Mouse (Mus musculus) lung, postnatal 0 days (tissue): ENCODE data around the gene Ablim1. TPM values are rescaled to one million over a fixed set of nuclear protein-coding genes. Genes with fewer than 3 reads are reported as not detected.

Source experiments
- ATAC-seq: fragments of 200-750 bp; cut with Nextera tagmentation; 2 replicates; pipeline ENCODE4 v1.8.0; 2017; ENCODE audit warnings: moderate library complexity
- DNase-seq: peaks from one replicate; pipeline ENCODE4 v3.0.0-alpha.2; 2016; ENCODE audit warnings: low spot score
- H3K27ac ChIP-seq: fragments of 300-500 bp; sonication (generic); 2 replicates; pipeline ENCODE4 v1.5.1; 2014; ENCODE audit warnings: antibody characterized with exemption, mild to moderate bottlenecking, low read length, mixed read lengths
- H3K27me3 ChIP-seq: fragments of 300-500 bp; sonication (generic); replicated peaks from 2 replicates; pipeline ENCODE4 v1.6.1; 2014; ENCODE audit warnings: low read length, mixed read lengths; ENCODE audit not compliant: insufficient read depth
- H3K36me3 ChIP-seq: fragments of 300-500 bp; sonication (generic); 2 replicates; pipeline ENCODE4 v1.6.1; 2014; ENCODE audit warnings: low read length, mixed read lengths; ENCODE audit not compliant: insufficient read depth
- H3K4me1 ChIP-seq: fragments of 300-500 bp; sonication (generic); 2 replicates; pipeline ENCODE4 v1.6.1; 2014; ENCODE audit warnings: antibody characterized with exemption, low read depth, low read length, mixed read lengths; ENCODE audit not compliant: insufficient read depth
- H3K4me2 ChIP-seq: fragments of 300-500 bp; sonication (generic); replicated peaks from 2 replicates; pipeline ENCODE4 v1.6.1; 2014; ENCODE audit warnings: low read depth, mild to moderate bottlenecking, low read length, moderate library complexity, mixed read lengths
- H3K4me3 ChIP-seq: fragments of 300-500 bp; sonication (generic); 2 replicates; pipeline ENCODE4 v1.5.1; 2014; ENCODE audit warnings: low read depth, low read length
- H3K9ac ChIP-seq: fragments of 300-500 bp; sonication (generic); replicated peaks from 2 replicates; pipeline ENCODE4 v1.6.1; 2014; ENCODE audit warnings: low read depth, mild to moderate bottlenecking
- H3K9me3 ChIP-seq: fragments of 300-500 bp; sonication (generic); 2 replicates; pipeline ENCODE4 v1.6.1; 2016; ENCODE audit warnings: low read length, mixed read lengths
- CTCF ChIP-seq: IDR thresholded peaks from 2 replicates; pipeline ENCODE4 v1.5.1; 2016; ENCODE audit warnings: antibody characterized with exemption, mild to moderate bottlenecking
- EP300 ChIP-seq: IDR thresholded peaks from 2 replicates; pipeline ENCODE4 v1.6.1; 2016; ENCODE audit warnings: antibody characterized with exemption, mild to moderate bottlenecking, control low read depth
- WGBS: fragments of 180-500 bp; shearing (Covaris S2); extraction: QIAGEN DNeasy Blood & Tissue Kit; methylation state at CpG from one replicate; pipeline ENCODE4 v1.1.7; 2014; 5-methylcytosine and 5-hydroxymethylcytosine counted together
- polyA plus RNA-seq: library from polyadenylated mRNA; unstranded; fragments of >200 nt; fragmentation: Nextera tagmentation; extraction: Ambion mirVana; gene quantifications from 2 replicates; pipeline ENCODE4 v1.2.1, GENCODE M21; 2015

Ablim1 gene
- polyA plus RNA-seq, 1 experiment from 2014 or later = 50.1 TPM

DNA sequence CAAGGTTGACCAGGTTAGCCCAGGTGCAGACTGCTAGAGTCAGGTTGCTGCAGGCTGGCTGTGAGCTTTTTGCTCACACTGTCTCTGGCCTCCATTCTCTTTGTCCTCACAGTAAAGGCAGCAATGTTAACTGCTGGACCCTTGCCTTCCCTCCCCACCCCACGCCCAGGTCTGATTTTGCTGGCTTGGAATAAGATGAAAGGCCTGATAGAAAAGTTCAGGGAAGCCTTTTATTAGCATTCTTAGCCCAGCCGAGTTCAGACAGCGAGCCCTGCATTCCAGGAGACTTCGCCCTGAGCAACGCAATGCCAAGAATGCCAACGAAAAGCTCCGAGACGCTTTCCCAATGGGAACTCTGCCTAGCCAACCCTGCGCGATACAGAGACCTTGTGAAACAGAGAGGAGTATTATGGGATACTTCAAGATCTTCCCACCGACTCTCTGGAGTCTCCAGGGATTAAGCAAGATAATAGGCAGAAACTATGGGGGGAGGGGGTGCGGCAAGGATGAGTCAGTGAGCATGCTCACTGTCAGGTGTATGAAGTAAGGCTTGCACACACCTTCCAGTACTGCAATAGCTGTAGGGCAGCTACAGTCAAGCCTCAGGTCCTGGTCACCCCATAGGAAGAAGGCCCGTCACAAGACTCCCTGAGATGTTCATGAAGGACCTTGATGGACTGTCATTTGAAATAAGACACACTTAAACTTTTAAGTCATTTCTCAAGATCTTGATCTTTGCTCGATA, 324.2 kb downstream of the Ablim1 start:
- DNase-seq (peak; percentile 90), ATAC-seq (peak; percentile 74)
- H3K4me3 ChIP-seq = no peak overlapping the region
- H3K4me1 ChIP-seq = peaks cover 16% of the 10 kb centered on the region; the same call in 1 of the 2 replicates
- peak overlapping the region; percentile 44; the same call in 1 of the 2 replicates for H3K27ac ChIP-seq
- H3K4me2 ChIP-seq = no peak overlapping the region
- WGBS = 29% methylated on average over 14 of the region's 14 CpGs
- H3K9ac ChIP-seq = no peak overlapping the region
- no peaks in the 10 kb centered on the region for H3K27me3 ChIP-seq
- no peaks in the 10 kb centered on the region for H3K36me3 ChIP-seq
- H3K9me3 ChIP-seq = no peaks in the 10 kb centered on the region
- TF ChIP-seq CTCF = no peak
- peak; percentile 63 for TF ChIP-seq EP300

DNA sequence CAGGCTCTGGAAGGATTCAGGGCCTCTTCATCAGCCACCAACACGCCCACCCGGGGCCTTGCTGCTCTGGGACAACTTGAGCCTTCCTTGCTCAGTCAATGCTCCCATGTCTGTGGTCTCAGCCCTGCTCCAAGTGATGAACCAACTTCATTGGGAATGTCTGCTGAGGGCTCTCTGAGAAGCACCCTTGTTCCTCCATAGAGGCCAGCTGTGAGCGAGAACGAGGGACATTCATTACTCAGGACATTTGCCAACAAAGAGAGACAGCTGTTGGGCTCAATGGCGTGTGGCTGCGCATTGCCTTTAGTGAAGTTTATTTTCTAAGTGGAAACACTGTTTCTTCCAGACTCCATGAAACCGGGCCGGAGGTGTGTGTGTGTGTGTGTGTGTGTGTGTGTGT, 325.5 kb downstream of the Ablim1 start:
- H3K9ac ChIP-seq = no peak overlapping the region
- no peaks in the 10 kb centered on the region for H3K27me3 ChIP-seq
- TF ChIP-seq EP300 (no peak), CTCF (no peak)
- H3K4me3 ChIP-seq = no peak overlapping the region
- peaks cover 13% of the 10 kb centered on the region; the same call in 1 of the 2 replicates for H3K4me1 ChIP-seq
- H3K9me3 ChIP-seq = no peaks in the 10 kb centered on the region
- no peak overlapping the region for H3K4me2 ChIP-seq
- DNase-seq (peak; percentile 81), ATAC-seq (peak; percentile 55)
- H3K27ac ChIP-seq = peak overlapping the region; percentile 59; the same call in 1 of the 2 replicates
- H3K36me3 ChIP-seq = no peaks in the 10 kb centered on the region
- 70% methylated on average over 8 of the region's 8 CpGs for WGBS

DNA sequence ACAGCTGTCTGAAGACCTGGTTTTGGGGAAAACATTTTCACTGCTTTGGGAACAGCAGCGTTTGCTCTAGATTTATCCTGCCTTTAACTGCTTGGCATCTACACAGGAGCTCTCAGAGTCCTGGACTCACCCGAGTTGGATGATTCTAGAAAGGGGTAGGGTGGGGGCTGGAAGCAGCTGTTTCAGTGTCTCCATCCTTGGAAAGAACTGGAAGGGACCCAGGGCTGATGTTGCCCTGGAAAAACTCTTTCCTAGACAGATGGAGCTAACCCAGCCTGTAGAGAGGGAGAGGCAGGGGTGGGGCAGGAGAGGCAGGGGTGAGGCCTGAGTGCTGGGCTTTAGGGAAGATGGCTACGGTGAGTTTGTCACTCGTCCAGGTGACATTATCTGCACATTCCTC, 330.5 kb downstream of the Ablim1 start:
- TF ChIP-seq CTCF (no peak), EP300 (no peak)
- Histone ChIP-seq H3K4me1 (peaks cover 9% of the 10 kb centered on the region; the same call in 1 of the 2 replicates), H3K4me3 (no peak overlapping the region), H3K27ac (peak overlapping the region; percentile 15; the same call in 1 of the 2 replicates), H3K9ac (no peak overlapping the region), H3K4me2 (no peak overlapping the region), H3K36me3 (no peaks in the 10 kb centered on the region), H3K9me3 (no peaks in the 10 kb centered on the region), H3K27me3 (no peaks in the 10 kb centered on the region)
- ATAC-seq (peak; percentile 55), DNase-seq (peak; percentile 59)
- 51% methylated on average over 4 of the region's 4 CpGs for WGBS

DNA sequence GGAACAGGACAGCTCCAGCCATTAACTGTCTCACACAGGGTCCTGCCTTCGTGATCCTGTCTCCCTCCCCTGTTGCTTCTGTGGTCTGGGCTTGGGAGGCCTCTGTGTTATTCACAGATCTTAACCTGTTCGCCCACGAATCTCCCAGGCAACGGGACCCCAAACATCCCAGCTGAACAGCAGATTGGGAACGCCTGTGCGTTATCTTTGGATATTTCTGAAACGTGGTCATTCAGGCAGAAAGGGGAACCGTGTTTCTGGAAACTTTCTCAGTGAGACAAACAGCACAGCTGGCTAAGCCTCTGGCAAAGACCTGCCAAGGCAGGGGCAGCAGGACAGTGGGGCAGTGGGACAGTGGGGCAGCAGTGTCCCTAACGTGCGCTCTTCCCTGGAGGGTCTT, 331.0 kb downstream of the Ablim1 start:
- Histone ChIP-seq H3K36me3 (no peaks in the 10 kb centered on the region), H3K4me3 (no peak overlapping the region), H3K9me3 (no peaks in the 10 kb centered on the region), H3K9ac (no peak overlapping the region), H3K4me1 (peaks cover 4% of the 10 kb centered on the region; the same call in 1 of the 2 replicates), H3K27me3 (no peaks in the 10 kb centered on the region), H3K4me2 (no peak overlapping the region), H3K27ac (peak overlapping the region; percentile 15; the same call in 1 of the 2 replicates)
- no peak for TF ChIP-seq EP300
- TF ChIP-seq CTCF = no peak
- ATAC-seq (no peak), DNase-seq (no peak)
- 66% methylated on average over 10 of the region's 10 CpGs for WGBS

Other genes with a start within 250 kb of the Ablim1 start
- gene Fam160b1, start 45.8 kb upstream of the Ablim1 start, polyA plus RNA-seq = 14.7 and 14.9 TPM in 2 replicates
- gene Trub1, start 138.0 kb upstream of the Ablim1 start, polyA plus RNA-seq = 8.5 and 9.0 TPM in 2 replicates